Mouse (Mus musculus) left cerebral cortex, adult 8-10 months (tissue): ENCODE data around the gene Fermt2. TPM values are rescaled to one million over a fixed set of nuclear protein-coding genes. Genes with fewer than 3 reads are reported as not detected.

ENCODE experiments used
- DNase-seq, 2 experiments: peaks; one replicate each; pipeline ENCODE4 v3.0.0; 2022; ENCODE audit warnings: low spot score in 2 of 2
- total RNA-seq, 4 experiments: library from RNA; stranded (reverse); gene quantifications; 2 replicates each; pipeline ENCODE4 v1.2.4; 2022

The Fermt2 gene
- total RNA-seq, 4 experiments from 2014 or later, result 88.5 to 113 (median 101) TPM

DNA sequence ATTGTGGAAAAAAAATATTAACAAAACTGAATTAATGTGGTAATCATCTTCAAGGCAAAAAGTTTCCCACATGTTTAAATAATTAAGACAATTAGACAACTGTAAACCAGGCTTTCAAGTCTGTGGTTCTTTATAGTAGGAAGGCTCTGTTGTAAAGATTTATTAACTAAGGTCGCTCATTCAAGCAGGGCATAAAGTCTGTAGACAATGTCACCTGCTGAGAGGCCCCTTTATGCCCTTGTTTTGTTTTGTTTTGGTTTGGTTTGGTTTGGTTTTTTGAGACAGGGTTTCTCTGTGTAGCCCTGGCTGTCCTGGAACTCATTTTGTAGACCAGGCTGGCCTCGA, 91.0 kb downstream of the Fermt2 start:
- no peak for DNase-seq

DNA sequence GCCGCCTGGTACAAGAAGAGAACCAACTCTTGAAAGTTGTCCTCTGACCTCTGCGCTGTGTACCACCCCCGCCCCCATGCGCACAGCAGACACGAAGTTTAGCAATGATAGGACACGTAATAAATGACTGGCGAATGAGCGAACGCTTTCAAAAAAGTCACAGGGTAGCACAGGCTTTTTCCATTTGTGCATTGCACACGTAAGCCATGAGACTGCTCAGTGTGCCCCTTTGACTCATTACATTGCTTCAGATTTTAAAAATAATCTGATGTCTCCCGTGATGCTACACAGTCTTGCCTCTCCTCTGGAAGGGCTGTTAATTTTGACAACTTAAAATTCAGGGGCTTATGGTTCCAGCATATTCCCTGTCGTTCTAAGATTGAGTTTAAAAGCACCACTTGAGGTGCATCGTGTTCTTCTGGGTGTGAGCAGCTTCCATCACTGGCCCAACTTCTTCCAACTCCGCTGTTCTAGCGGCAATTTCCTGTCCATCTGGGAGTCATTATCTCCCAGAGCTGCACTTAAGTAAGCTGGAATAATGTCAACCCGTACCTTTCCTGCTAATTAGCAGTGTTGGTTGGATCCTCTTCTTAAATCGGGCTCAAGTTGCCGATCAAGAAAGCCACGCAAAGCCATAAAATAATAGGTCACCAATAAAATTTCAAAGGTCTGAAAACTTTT, 91.5 kb downstream of the Fermt2 start:
- no peak for DNase-seq

DNA sequence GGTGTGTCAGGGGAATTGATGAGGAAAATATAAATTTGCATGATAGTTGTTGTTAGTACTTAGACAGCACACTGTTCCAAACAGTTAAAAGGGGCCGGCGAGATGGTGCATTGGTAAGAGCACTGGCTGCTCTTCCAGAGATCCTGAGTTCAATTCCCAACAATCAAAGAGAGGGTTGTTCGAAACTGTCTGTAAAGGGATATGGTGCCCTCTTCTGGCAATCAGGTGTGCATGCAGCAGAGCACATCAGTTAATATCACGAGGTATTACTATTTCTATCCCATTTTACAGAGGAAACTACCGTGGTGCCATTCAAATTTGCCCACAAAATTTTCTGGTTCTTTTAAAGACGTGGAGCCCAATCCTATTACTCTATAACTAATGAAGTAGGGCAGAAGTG, 95.7 kb downstream of the Fermt2 start:
- DNase-seq, result no peak

DNA sequence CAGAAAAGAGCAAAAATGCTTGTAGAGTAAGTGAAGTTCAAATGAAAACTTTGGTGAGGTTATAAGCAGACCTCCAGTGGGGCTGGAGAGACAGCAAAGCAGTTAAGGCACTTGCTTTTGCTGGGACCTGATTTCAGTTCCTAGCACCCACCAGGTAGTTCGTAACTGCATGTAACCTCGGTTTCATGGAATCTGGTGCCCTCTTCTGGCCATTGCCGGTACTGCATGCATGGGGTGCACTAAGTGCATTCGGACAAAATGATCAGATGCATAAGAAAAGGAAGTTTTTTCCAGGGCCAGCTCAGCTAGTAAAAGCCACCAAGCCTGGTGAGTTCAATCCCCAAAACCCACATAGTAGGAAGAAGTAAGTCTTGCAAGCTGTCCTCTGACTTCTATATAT, 97.9 kb downstream of the Fermt2 start:
- DNase-seq, result no peak

DNA sequence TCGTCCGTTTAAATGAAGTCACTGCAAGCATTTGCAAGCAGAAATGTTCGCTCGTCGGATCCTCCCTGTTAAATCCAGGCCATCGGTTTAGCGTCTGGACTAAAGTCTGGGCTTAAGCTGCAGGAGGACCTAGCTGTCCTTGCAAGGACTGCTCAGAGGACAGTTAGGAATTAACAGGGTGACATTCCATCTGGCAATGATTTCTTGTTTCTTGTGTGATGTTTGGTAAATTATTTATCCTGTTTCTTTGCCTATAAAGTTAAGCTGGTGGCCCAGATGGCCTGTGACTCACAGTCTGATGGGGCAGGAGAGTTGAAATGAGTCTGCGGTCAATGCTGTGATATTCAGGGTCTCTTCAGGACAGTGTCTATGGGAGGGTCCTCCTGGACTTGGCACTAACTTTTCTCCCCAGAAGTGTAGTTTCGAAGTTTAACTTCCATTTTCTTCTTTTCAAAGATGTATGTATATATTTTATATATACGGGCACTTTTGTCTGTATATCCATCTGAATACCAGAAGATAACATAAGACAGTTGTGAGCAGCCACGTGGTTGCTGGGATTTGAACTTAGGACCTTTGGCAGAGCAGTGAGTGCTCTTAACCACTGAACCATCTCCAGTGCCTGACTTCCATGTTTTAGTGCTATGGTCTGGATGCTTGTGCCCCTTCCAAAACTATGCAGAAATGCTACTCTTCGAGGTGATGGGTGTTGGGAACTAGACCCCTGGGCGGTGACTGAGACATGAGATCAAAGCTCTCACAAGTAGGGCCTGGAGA, 99.7 kb downstream of the Fermt2 start:
- DNase-seq, result no peak

- DNase-seq, result peak; percentile 7 to 12
Observed at GRCm38 (mm10) chr14:45423220-45423619, 106.7 kb downstream of the Fermt2 start.

DNA sequence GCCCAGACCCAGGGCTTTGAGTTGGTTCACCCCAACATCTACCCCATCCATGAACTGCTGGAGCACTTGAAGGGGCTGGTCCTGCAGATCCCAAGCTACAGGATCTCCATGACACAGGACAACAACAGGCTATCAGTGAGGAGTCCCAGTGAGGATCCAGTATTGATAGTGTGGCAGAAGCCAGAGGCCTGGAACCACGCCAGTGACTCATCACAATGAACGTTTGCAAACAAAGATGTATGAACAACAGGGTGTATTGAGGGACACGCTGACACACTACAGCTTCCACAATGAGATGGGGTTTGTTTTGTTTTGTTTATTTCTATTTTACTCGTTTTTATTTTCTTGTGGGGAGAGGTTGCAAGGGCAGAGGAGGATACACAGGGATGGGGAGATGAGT, 107.5 kb downstream of the Fermt2 start:
- DNase-seq, result peak in 1 of 2 experiments; percentile 50

GRCm38 (mm10) chr14:45419323-45419722, 110.6 kb downstream of the Fermt2 start:
- DNase-seq, result no peak

- no peak for DNase-seq
Observed at GRCm38 (mm10) chr14:45418553-45418952, 111.4 kb downstream of the Fermt2 start.

GRCm38 (mm10) chr14:45416265-45416664, 113.7 kb downstream of the Fermt2 start:
- no peak for DNase-seq

Other genes starting within 250 kb of the Fermt2 start
- gene Ero1l, start 211.3 kb downstream of the Fermt2 start, total RNA-seq, result 10 to 100 TPM; 36.7 to 51.6 (median 40.7) TPM
- gene Psmc6, start 200.3 kb downstream of the Fermt2 start, total RNA-seq, result 100 to 1,000 TPM in 2 of 4 experiments, 10 to 100 TPM in 2; 94.9 to 116 (median 98.8) TPM
- 10 to 100 TPM; 13.7 to 20.5 (median 18.9) TPM for gene Styx, start 179.0 kb downstream of the Fermt2 start, total RNA-seq
- 10 to 100 TPM; 16.5 to 19.2 (median 18.6) TPM for gene Gnpnat1, start 125.2 kb downstream of the Fermt2 start, total RNA-seq
- 10 to 100 TPM; 80.5 to 87.9 (median 81.8) TPM for gene Ddhd1, start 128.0 kb upstream of the Fermt2 start, total RNA-seq